Mouse (Mus musculus) embryonic stem cell, embryonic (primary cell): ENCODE measurements around the gene Fbxw19.
"Not testable (repeated sequence)": the region's sequence is repeated elsewhere in the genome, so short reads cannot be mapped to it uniquely, and the experiment has no call there.

Experiments used
- CTCF ChIA-PET, 4 experiments: fragments of 300-600 bp in 2 of 4; fragments of 350-600 bp in 2 of 4; sonication (Branson Sonifier 250); formaldehyde crosslinking; loops; one replicate each; lab custom pipeline; 2022; ENCODE audit warnings: inconsistent platforms in 2 of 4; lab: Charles Lee
- POLR2A ChIA-PET, 4 experiments: fragments of 300-600 bp in 2 of 4; fragments of 350-600 bp in 2 of 4; sonication (Branson Sonifier 250); formaldehyde crosslinking; loops; one replicate each; lab custom pipeline; 2022; ENCODE audit warnings: antibody characterized with exemption in 4 of 4, inconsistent platforms in 1 of 4; lab: Charles Lee

Gene Fbxw19

DNA sequence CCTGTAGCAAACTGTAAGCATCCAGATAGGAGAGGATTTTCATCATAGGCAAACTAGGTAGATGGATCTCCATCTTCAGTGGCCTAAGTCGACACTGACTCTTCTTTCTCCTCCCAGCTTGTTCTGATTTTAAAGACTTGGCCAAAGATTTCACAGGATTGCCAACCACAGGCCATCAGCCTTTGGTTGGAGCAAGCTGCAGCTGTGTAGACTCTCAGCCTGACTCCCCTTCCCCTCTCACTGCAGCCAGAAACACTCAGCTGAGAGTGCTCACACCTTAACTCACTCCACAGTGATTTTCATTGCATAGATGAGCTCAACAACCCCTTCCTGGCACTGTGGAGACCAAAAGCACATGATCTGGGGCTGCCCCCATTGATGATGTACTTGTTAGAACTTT is at the start of gene Fbxw19:
Gene Fbxw19 (minus strand): TSS at position 101 of the 400 bp plus-strand sequence.
- POLR2A ChIA-PET: not testable (repeated sequence)

DNA sequence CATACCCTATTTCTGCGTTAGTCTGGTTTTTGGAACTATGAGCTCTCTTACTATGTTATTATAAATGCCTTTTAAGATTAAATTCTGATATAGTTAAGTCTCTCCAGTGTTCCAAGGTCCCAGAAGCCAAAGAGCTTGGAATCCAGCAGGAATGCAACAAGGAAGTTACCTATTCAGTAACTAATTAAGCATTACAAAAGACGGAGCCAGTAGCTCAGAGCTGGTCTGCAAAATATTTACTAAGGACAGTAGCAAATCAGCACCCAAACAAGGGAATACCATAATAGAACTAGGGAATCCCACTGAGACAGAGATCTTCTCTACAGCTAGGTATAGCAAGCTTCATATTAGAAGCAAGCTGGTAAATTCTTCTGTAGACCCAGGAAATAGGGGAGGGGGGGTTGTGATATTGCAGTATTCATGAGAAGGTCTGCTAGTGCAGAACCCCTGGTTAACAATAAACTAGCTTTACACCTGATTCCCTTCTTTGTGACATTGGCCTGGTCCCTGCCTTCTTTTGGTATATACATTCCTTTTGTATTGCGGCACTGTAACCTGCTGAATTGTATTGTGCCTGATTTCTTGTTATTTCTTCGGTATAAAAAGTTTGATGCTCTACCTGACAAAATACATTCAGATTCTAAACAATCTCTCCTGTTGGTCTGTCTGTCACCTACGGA is 27.9 kb upstream of the Fbxw19 start:
- CTCF ChIA-PET: interaction anchor here in 2 of 4 experiments (0.6 to 0.7 kb wide), 2 partner anchors 33 to 398 kb away, joined by 3 to 5 read pairs; no protein-coding TSS in a partner anchor
- POLR2A ChIA-PET: interaction anchor here in 2 of 4 experiments (0.9 to 1.1 kb wide), 2 partner anchors 26 kb away, joined by 4 read pairs; no protein-coding TSS in a partner anchor

More for the DNA sequence above, at the start of gene Fbxw19:
- CTCF ChIA-PET: not testable (repeated sequence)

DNA sequence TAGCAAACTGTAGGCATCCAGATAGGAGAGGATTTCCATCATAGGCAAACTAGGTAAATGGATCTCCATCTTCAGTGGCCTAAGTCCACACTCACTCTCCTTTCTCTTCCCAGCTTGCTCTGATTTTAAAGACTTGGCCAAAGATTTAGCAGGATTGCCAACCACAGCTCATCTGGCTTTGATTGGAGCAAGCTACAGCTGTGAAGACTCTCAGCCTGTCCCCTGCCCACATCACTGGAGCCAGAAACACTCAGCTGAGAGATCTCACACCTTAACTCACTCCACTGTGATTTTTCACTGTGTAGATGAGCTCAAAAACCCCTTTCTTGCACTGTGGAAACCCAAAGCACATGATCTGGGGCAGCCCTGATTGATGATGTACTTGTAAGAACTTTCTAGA is 46.6 kb downstream of the Fbxw19 start, which contains the start of gene Fbxw16:
Gene Fbxw16 (minus strand): TSS at position 101 of the 400 bp plus-strand sequence.
- ChIA-PET CTCF (no interaction called here), POLR2A (no interaction called here)

DNA sequence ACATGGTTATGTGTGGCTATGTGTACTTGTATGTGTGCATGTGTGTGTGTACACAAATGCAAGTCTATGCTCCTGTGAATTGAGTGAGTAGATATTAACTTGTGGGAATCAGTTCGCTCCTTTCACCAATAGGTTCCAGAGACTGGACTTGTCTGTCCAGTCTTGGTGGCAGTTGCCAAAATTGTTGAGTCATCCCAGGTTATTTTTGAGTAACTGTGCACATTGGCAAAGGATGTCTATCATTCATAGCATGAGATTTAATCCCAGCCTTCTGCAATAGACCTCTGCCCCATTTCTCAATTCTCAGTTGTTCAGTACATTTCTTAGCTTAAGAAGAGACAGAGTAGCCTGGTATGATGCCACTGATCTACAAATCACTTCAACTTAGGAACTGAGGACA is 62.7 kb downstream of the Fbxw19 start:
- POLR2A ChIA-PET: no interaction called here
- CTCF ChIA-PET: no interaction called here
